Comparison of ENCODE assay signal across 15 mouse cellular contexts in the genomic region with DNA sequence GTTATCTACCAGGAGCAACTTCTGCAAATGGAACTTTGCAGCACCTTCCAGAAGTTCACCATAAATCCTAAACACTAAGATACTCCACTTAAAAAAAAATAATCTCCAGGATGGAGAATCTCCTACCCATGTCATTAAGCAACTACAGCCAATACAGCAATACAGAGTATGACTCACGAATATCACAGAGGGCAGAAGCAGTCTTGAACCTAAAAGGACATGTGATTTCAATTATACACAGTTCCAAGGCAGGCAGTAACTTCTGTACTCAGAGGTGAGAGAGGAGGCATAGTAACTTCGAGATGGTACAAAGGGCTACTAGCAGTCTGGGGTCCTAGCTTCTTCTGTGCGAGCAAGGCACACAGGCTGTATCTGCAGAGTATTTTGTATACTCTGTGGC. TPM values are rescaled to one million over a fixed set of nuclear protein-coding genes. Genes with fewer than 3 reads are reported as not detected.
"Had no signal": no experiment of that assay in that cellular context is flagged by ENCODE, and none has a peak within 500 bp of the region (broad histone marks: within the 10 kb centered on the region; RNA-seq: fewer than 3 reads in every experiment).

No protein-coding gene starts in this region.

- H3K27ac ChIP-seq: midbrain, embryonic 10.5 days; midbrain, embryonic 12.5 days; neural tube, embryonic 12.5 days; stomach, embryonic 15.5 days; stomach, postnatal 0 days had no signal

- ATAC-seq: midbrain, embryonic 16.5 days had no signal

- H3K9me3 ChIP-seq: midbrain, embryonic 10.5 days; midbrain, embryonic 12.5 days; neural tube, embryonic 12.5 days; stomach, embryonic 15.5 days had no signal

- H3K4me2 ChIP-seq: lung, embryonic 14.5 days; midbrain, embryonic 12.5 days; neural tube, embryonic 12.5 days; stomach, embryonic 15.5 days had no signal

- H3K9ac ChIP-seq: lung, embryonic 14.5 days; midbrain, embryonic 12.5 days; neural tube, embryonic 12.5 days; stomach, embryonic 15.5 days had no signal

- H3K4me1 ChIP-seq: midbrain, embryonic 10.5 days; midbrain, embryonic 12.5 days; neural tube, embryonic 12.5 days; stomach, embryonic 15.5 days had no signal

- H3K4me3 ChIP-seq: midbrain, embryonic 10.5 days; midbrain, embryonic 12.5 days; neural tube, embryonic 12.5 days; stomach, embryonic 15.5 days had no signal

- DNase-seq: lung, adult 18-20 months; lung, embryonic 14.5 days; lung, postnatal 10 days; lung, postnatal 4 days; midbrain, embryonic 14.5 days; right cerebral cortex, postnatal 14 days; thymus, postnatal 14 days; thymus, postnatal 36 days had no signal

- H3K27me3 ChIP-seq: midbrain, embryonic 12.5 days; neural tube, embryonic 12.5 days; stomach, embryonic 15.5 days had no signal

- H3K36me3 ChIP-seq: midbrain, embryonic 10.5 days; midbrain, embryonic 12.5 days; neural tube, embryonic 12.5 days; stomach, embryonic 15.5 days had no signal

RNA-seq across cellular contexts. Expression of a gene that starts 49.1 kb away (rescaled TPM):
- total RNA-seq: megakaryocyte-erythroid progenitor cell, adult 5-6 weeks had no signal
